ENCODE assay signal across 8 mouse cellular contexts in genomic region chr9:50775662-50776126, GRCm38 (mm10). TPM values are rescaled to one million over a fixed set of nuclear protein-coding genes. Genes with fewer than 3 reads are reported as not detected.
A peak's percentile ranks its signal among the peaks of the same experiment; 100 is the strongest.
DNase-seq lines count a peak whose midpoint lies in the region; ATAC-seq and TF ChIP-seq lines count a peak whose summit lies in the region.

No protein-coding gene starts in this region.

- WGBS in forebrain, embryonic 16.5 days: 0% methylated on average over 30 of the region's 30 CpGs
- under 1% methylated on average over 30 of the region's 30 CpGs for WGBS in olfactory bulb, adult 2 months

- peaks cover 18% of the 10 kb centered on the region for H3K4me1 ChIP-seq in forebrain, embryonic 16.5 days (replicated peaks; ENCODE audit: control insufficient read depth, insufficient read depth, low read length)
- H3K4me1 ChIP-seq in olfactory bulb, adult 2 months (ENCODE audit: control insufficient read depth, insufficient read depth, low read length): no peaks in the 10 kb centered on the region

- no peak for TF ChIP-seq POLR2A in olfactory bulb, adult 2 months (IDR thresholded peaks at IDR 0.05; ENCODE audit: insufficient read depth, low read depth, low read length)

- H3K9me3 ChIP-seq in forebrain, embryonic 16.5 days (ENCODE audit: control insufficient read depth, low read length): no peaks in the 10 kb centered on the region

- H3K27me3 ChIP-seq in forebrain, embryonic 16.5 days (replicated peaks; ENCODE audit: control insufficient read depth, insufficient read depth, low read length): no peaks in the 10 kb centered on the region

- peak overlapping the region; percentile 93 for H3K9ac ChIP-seq in forebrain, embryonic 16.5 days (replicated peaks; ENCODE audit: low read depth, low read length)

- H3K4me2 ChIP-seq in forebrain, embryonic 16.5 days (ENCODE audit: low read length): peak overlapping the region; percentile 75

- no peak; the same call in 1 of the 2 replicates for ATAC-seq in forebrain, embryonic 16.5 days

- DNase-seq in adrenal gland, adult (ENCODE audit: inconsistent age in 2 of 2, low spot score in 1 of 2): peak; percentile 25 to 65
- no peak for DNase-seq in adrenal gland, adult 8-10 months
- DNase-seq in right cerebral cortex, postnatal 14 days: peak; percentile 21
- DNase-seq in right cerebral cortex, postnatal 36 days (ENCODE audit: low spot score in 2 of 2): no peak
- DNase-seq in liver: peak; percentile 23
- no peak for DNase-seq in ovary, adult 18-20 months (ENCODE audit: low spot score)

- peaks cover 3% of the 10 kb centered on the region for H3K36me3 ChIP-seq in forebrain, embryonic 16.5 days (ENCODE audit: control insufficient read depth, insufficient read depth)

- H3K4me3 ChIP-seq in forebrain, embryonic 16.5 days (replicated peaks; ENCODE audit: low read length): peak overlapping the region; percentile 94
- H3K4me3 ChIP-seq in olfactory bulb, adult 2 months (ENCODE audit: insufficient read depth, low read depth, low read length): peak overlapping the region; percentile 84

- H3K27ac ChIP-seq in forebrain, embryonic 16.5 days (ENCODE audit: low read length): peak overlapping the region; percentile 91
- H3K27ac ChIP-seq in olfactory bulb, adult 2 months (ENCODE audit: insufficient read depth, low read depth, low read length): no peak overlapping the region

- TF ChIP-seq CTCF in olfactory bulb, adult 2 months (IDR thresholded peaks at IDR 0.05; ENCODE audit: insufficient read depth, low read depth, low read length): no peak

RNA-seq across cellular contexts. Expression of gene 1110032A03Rik, which starts 0.4 kb away (rescaled TPM):
- total RNA-seq in adrenal gland, adult 8-10 months (2022): 10 to 100 TPM; 43.1 to 53.3 (median 44.2) TPM
- 52.5 and 56.1 TPM in 2 replicates for polyA plus RNA-seq in forebrain, embryonic 16.5 days (2015; fragmentation: Nextera tagmentation; extraction: Ambion mirVana)
- not detected in 2 replicates for polyA plus RNA-seq in olfactory bulb, adult 2 months (2012; ENCODE audit: insufficient read depth, insufficient read length, low replicate concordance, missing spikeins)

RNA-seq across cellular contexts. Expression of gene Alg9, which starts 0.9 kb away (rescaled TPM):
- 10 to 100 TPM; 17.6 to 31.5 (median 21.7) TPM for total RNA-seq in adrenal gland, adult 8-10 months (2022)
- polyA plus RNA-seq in forebrain, embryonic 16.5 days (2015; fragmentation: Nextera tagmentation; extraction: Ambion mirVana): 51.0 and 54.1 TPM in 2 replicates
- polyA plus RNA-seq in olfactory bulb, adult 2 months (2012; ENCODE audit: insufficient read depth, insufficient read length, low replicate concordance, missing spikeins): not detected in 2 replicates

RNA-seq across cellular contexts. Expression of gene Fdxacb1, which starts 7.7 kb away (rescaled TPM):
- 1 to 10 TPM; 5.3 to 8.9 (median 6.7) TPM for total RNA-seq in adrenal gland, adult 8-10 months (2022)
- 12.0 and 13.3 TPM in 2 replicates for polyA plus RNA-seq in forebrain, embryonic 16.5 days (2015; fragmentation: Nextera tagmentation; extraction: Ambion mirVana)
- not detected in 2 replicates for polyA plus RNA-seq in olfactory bulb, adult 2 months (2012; ENCODE audit: insufficient read depth, insufficient read length, low replicate concordance, missing spikeins)

RNA-seq across cellular contexts. Expression of gene Hspb2, which starts 23.5 kb away (rescaled TPM):
- 1 to 10 TPM; 3.0 to 3.2 (median 3.1) TPM for total RNA-seq in adrenal gland, adult 8-10 months (2022)
- polyA plus RNA-seq in forebrain, embryonic 16.5 days (2015; fragmentation: Nextera tagmentation; extraction: Ambion mirVana): 0.81 and 0.96 TPM in 2 replicates
- polyA plus RNA-seq in olfactory bulb, adult 2 months (2012; ENCODE audit: insufficient read depth, insufficient read length, low replicate concordance, missing spikeins): not detected in 2 replicates

RNA-seq across cellular contexts. Expression of gene Cryab, which starts 24.6 kb away (rescaled TPM):
- 10 to 100 TPM; 26.8 to 60.1 (median 38.2) TPM for total RNA-seq in adrenal gland, adult 8-10 months (2022)
- 10.1 and 17.3 TPM in 2 replicates for polyA plus RNA-seq in forebrain, embryonic 16.5 days (2015; fragmentation: Nextera tagmentation; extraction: Ambion mirVana)
- polyA plus RNA-seq in olfactory bulb, adult 2 months (2012; ENCODE audit: insufficient read depth, insufficient read length, low replicate concordance, missing spikeins): not detected in 2 replicates

Comparison
In these comparisons a context has a peak if more than half of its experiments do, and no peak if none do; other contexts are left out.
1. DNase-seq: peak in adrenal gland, adult (2 of 2), right cerebral cortex, postnatal 14 days (single experiment) and liver (single experiment); none in adrenal gland, adult 8-10 months (single experiment), right cerebral cortex, postnatal 36 days (0 of 2) and ovary, adult 18-20 months (single experiment).
2. RNA of gene 1110032A03Rik, which starts 0.4 kb away (polyA plus RNA-seq): 52.5 to 56.1 TPM in forebrain, embryonic 16.5 days; not detected in olfactory bulb, adult 2 months; every median in the first group is over 10 times any median in the second.
3. RNA of gene Alg9, which starts 0.9 kb away (polyA plus RNA-seq): 51.0 to 54.1 TPM in forebrain, embryonic 16.5 days; not detected in olfactory bulb, adult 2 months; every median in the first group is over 10 times any median in the second.